Mouse (Mus musculus) midbrain, embryonic 15.5 days (tissue): Measurements from ENCODE around the gene Ube2s. TPM values are rescaled to one million over a fixed set of nuclear protein-coding genes. Genes with fewer than 3 reads are reported as not detected.
A peak's percentile ranks its signal among the peaks of the same experiment; 100 is the strongest.

Source experiments
- ATAC-seq: fragments of 200-750 bp; cut with Nextera tagmentation; replicated peaks from 2 replicates; pipeline ENCODE4 v1.8.0; 2017; ENCODE audit warnings: moderate TSS enrichment
- H3K27ac ChIP-seq: fragments of 300-500 bp; sonication (generic); 2 replicates; pipeline ENCODE4 v1.5.1; 2015; ENCODE audit warnings: mild to moderate bottlenecking, inconsistent platforms
- H3K27me3 ChIP-seq: fragments of 300-500 bp; sonication (generic); replicated peaks from 2 replicates; pipeline ENCODE4 v1.6.1; 2015; ENCODE audit warnings: inconsistent platforms
- H3K36me3 ChIP-seq: fragments of 300-500 bp; sonication (generic); replicated peaks from 2 replicates; pipeline ENCODE4 v1.6.1; 2015; ENCODE audit warnings: inconsistent platforms
- H3K4me1 ChIP-seq: fragments of 300-500 bp; sonication (generic); 2 replicates; pipeline ENCODE4 v1.6.1; 2015; ENCODE audit warnings: inconsistent platforms
- H3K4me2 ChIP-seq: fragments of 300-500 bp; sonication (generic); 2 replicates; pipeline ENCODE4 v1.6.1; 2015; ENCODE audit warnings: inconsistent platforms, mild to moderate bottlenecking, moderate library complexity
- H3K4me3 ChIP-seq: fragments of 300-500 bp; sonication (generic); 2 replicates; pipeline ENCODE4 v1.5.1; 2015; ENCODE audit warnings: mild to moderate bottlenecking, inconsistent platforms
- H3K9ac ChIP-seq: fragments of 300-500 bp; sonication (generic); 2 replicates; pipeline ENCODE4 v1.6.1; 2015; ENCODE audit warnings: mild to moderate bottlenecking, inconsistent platforms
- H3K9me3 ChIP-seq: fragments of 300-500 bp; sonication (generic); 2 replicates; pipeline ENCODE4 v1.6.1; 2016; ENCODE audit warnings: inconsistent platforms
- WGBS: fragments of 180-500 bp; shearing (Covaris S2); methylation state at CpG from one replicate; pipeline ENCODE4 v1.1.7; 2015; ENCODE audit warnings: mixed read lengths; 5-methylcytosine and 5-hydroxymethylcytosine counted together
- polyA plus RNA-seq: library from polyadenylated mRNA; unstranded; fragments of >200 nt; fragmentation: Nextera tagmentation; extraction: Ambion mirVana; gene quantifications from 2 replicates; pipeline ENCODE4 v1.2.1, GENCODE M21; 2015

The Ube2s gene
- polyA plus RNA-seq, 1 experiment from 2014 or later, result 265 TPM

DNA sequence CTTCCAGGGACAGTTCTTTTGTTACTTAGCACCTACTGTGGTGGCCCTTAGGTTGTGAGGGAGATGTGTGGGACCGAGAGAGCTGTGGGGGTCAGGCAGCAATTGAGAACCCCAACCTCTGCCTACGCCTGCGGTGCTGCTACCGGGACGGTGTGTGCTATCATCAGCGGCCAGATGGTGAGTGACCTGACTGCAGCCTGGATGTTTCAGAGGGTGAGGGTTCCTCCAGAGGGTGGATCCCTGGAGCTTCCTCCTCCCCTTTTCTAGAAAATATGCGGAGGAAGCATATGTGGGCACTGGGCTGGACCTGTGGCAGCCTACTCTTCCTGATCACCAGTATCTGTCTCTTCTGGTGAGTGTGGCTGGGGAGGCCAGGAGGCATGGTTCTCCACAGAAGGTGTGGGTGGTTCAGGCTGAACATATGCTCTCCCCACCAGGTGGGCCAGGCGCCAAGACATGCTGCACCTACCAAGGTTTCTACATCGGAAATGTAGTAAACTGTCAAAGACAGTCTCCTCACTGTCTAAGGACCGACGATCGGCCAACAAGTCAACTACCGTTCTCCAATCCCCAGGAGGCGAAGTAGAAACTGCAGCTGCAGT is 28.6 kb downstream of the Ube2s start:
- Histone ChIP-seq H3K9me3 (no peaks in the 10 kb centered on the region), H3K9ac (no peak overlapping the region), H3K27me3 (peaks cover 14% of the 10 kb centered on the region; the same call in 1 of the 2 replicates), H3K36me3 (no peaks in the 10 kb centered on the region), H3K4me2 (no peak overlapping the region), H3K4me1 (peaks cover 5% of the 10 kb centered on the region), H3K27ac (no peak overlapping the region), H3K4me3 (no peak overlapping the region)
- 86% methylated on average over 14 of the region's 14 CpGs for WGBS
- no peak for ATAC-seq

- Histone ChIP-seq H3K27me3 (peaks cover 24% of the 10 kb centered on the region), H3K4me1 (no peaks in the 10 kb centered on the region), H3K27ac (no peak within 1 kb of the TSS), H3K4me2 (no peak within 1 kb of the TSS), H3K9me3 (no peaks in the 10 kb centered on the region), H3K36me3 (no peaks in the 10 kb centered on the region), H3K4me3 (no peak within 1 kb of the TSS), H3K9ac (no peak within 1 kb of the TSS)
- WGBS, result 71% methylated on average over 2 of the region's 2 CpGs
- ATAC-seq, result no peak
These were observed 29.6 kb downstream of the Ube2s start, which contains the start of the genes Il11 and Tmem190 for GRCm38 (mm10) chr7:4782759-4783158. TSS of gene Il11 (minus strand) at chr7:4782859. TSS of gene Tmem190 (plus strand) at chr7:4782937.

- H3K4me3 ChIP-seq, result no peak overlapping the region
- H3K4me1 ChIP-seq, result peaks cover 5% of the 10 kb centered on the region; the same call in 1 of the 2 replicates
- no peaks in the 10 kb centered on the region for H3K36me3 ChIP-seq
- H3K27ac ChIP-seq, result no peak overlapping the region
- H3K27me3 ChIP-seq, result peaks cover 28% of the 10 kb centered on the region
- 58% methylated on average over 3 of the region's 3 CpGs for WGBS
- H3K4me2 ChIP-seq, result no peak overlapping the region
- no peak for ATAC-seq
- H3K9me3 ChIP-seq, result no peaks in the 10 kb centered on the region
- H3K9ac ChIP-seq, result no peak overlapping the region
These were observed 30.3 kb downstream of the Ube2s start for GRCm38 (mm10) chr7:4782130-4782529.

GRCm38 (mm10) chr7:4779921-4780320 is 32.5 kb downstream of the Ube2s start:
- no peaks in the 10 kb centered on the region for H3K9me3 ChIP-seq
- 33% methylated on average over 5 of the region's 5 CpGs for WGBS
- H3K27me3 ChIP-seq, result peaks cover 47% of the 10 kb centered on the region
- no peak overlapping the region for H3K27ac ChIP-seq
- no peak overlapping the region for H3K9ac ChIP-seq
- no peak for ATAC-seq
- no peaks in the 10 kb centered on the region for H3K36me3 ChIP-seq
- H3K4me2 ChIP-seq, result no peak overlapping the region
- peaks cover 10% of the 10 kb centered on the region; the same call in 1 of the 2 replicates for H3K4me1 ChIP-seq
- no peak overlapping the region for H3K4me3 ChIP-seq

GRCm38 (mm10) chr7:4777851-4778637 is 34.3 kb downstream of the Ube2s start:
- Histone ChIP-seq H3K4me1 (peaks cover 10% of the 10 kb centered on the region; the same call in 1 of the 2 replicates), H3K27ac (no peak overlapping the region), H3K4me3 (no peak overlapping the region), H3K36me3 (no peaks in the 10 kb centered on the region), H3K4me2 (no peak overlapping the region), H3K9me3 (no peaks in the 10 kb centered on the region), H3K9ac (no peak overlapping the region), H3K27me3 (peaks cover 47% of the 10 kb centered on the region)
- 1% methylated on average over 15 of the region's 20 CpGs for WGBS
- no peak for ATAC-seq

- peak; percentile 74 for ATAC-seq
- H3K27me3 ChIP-seq, result peaks cover 47% of the 10 kb centered on the region
- WGBS, result under 1% methylated on average over 35 of the region's 56 CpGs
- H3K4me1 ChIP-seq, result peaks cover 10% of the 10 kb centered on the region; the same call in 1 of the 2 replicates
- no peaks in the 10 kb centered on the region for H3K36me3 ChIP-seq
- H3K4me2 ChIP-seq, result peak overlapping the region; percentile 54
- peak overlapping the region; percentile 37 for H3K4me3 ChIP-seq
- no peaks in the 10 kb centered on the region for H3K9me3 ChIP-seq
- H3K27ac ChIP-seq, result no peak overlapping the region
- H3K9ac ChIP-seq, result peak overlapping the region; percentile 39
These were observed 35.2 kb downstream of the Ube2s start for GRCm38 (mm10) chr7:4776861-4777830.

DNA sequence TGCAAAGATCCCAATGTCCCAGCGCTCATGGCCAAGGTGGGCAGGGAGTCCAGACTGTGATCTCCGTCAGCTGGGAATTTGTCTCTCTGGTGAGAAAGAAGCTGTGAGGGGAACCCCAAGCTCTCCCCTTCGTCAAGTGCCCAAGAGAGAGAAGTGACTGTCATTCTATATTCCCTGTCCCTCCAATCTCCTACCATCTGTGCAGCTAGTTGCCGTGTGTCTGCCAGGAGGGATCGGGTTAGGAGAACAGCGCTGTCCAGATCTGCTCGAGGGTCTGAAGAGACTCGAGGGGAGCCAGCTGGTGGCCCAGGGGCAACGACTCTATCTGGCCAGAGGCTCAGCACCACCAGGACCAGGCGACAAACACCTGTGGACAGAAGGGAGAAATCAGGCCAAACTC is 36.3 kb downstream of the Ube2s start:
- H3K4me1 ChIP-seq, result peaks cover 10% of the 10 kb centered on the region; the same call in 1 of the 2 replicates
- H3K27me3 ChIP-seq, result peaks cover 47% of the 10 kb centered on the region
- no peak overlapping the region for H3K9ac ChIP-seq
- no peak overlapping the region for H3K4me3 ChIP-seq
- ATAC-seq, result no peak
- no peak overlapping the region for H3K27ac ChIP-seq
- H3K4me2 ChIP-seq, result no peak overlapping the region
- no peaks in the 10 kb centered on the region for H3K9me3 ChIP-seq
- WGBS, result 55% methylated on average over 10 of the region's 10 CpGs
- no peaks in the 10 kb centered on the region for H3K36me3 ChIP-seq

- H3K36me3 ChIP-seq, result no peaks in the 10 kb centered on the region
- no peaks in the 10 kb centered on the region for H3K9me3 ChIP-seq
- no peak within 1 kb of the TSS for H3K4me3 ChIP-seq
- WGBS, result 67% methylated on average over 5 of the region's 5 CpGs
- ATAC-seq, result no peak
- H3K4me2 ChIP-seq, result no peak within 1 kb of the TSS
- no peak within 1 kb of the TSS for H3K9ac ChIP-seq
- no peaks in the 10 kb centered on the region for H3K4me1 ChIP-seq
- peaks cover 10% of the 10 kb centered on the region for H3K27me3 ChIP-seq
- no peak within 1 kb of the TSS for H3K27ac ChIP-seq
These were observed 41.2 kb downstream of the Ube2s start, which contains the start of gene Fam71e2 for GRCm38 (mm10) chr7:4771202-4771601. TSS of gene Fam71e2 (minus strand) at chr7:4771302.

- H3K9ac ChIP-seq, result no peak overlapping the region
- no peak for ATAC-seq
- H3K27ac ChIP-seq, result no peak overlapping the region
- 19% methylated on average over 4 of the region's 4 CpGs for WGBS
- H3K4me1 ChIP-seq, result no peaks in the 10 kb centered on the region
- H3K27me3 ChIP-seq, result no peaks in the 10 kb centered on the region
- H3K4me3 ChIP-seq, result no peak overlapping the region
- no peaks in the 10 kb centered on the region for H3K36me3 ChIP-seq
- no peak overlapping the region for H3K4me2 ChIP-seq
- H3K9me3 ChIP-seq, result no peaks in the 10 kb centered on the region
These were observed 47.3 kb downstream of the Ube2s start for GRCm38 (mm10) chr7:4764946-4765710.

- H3K27ac ChIP-seq, result no peak overlapping the region
- no peaks in the 10 kb centered on the region for H3K9me3 ChIP-seq
- H3K9ac ChIP-seq, result no peak overlapping the region
- 46% methylated on average over 1 of the region's 1 CpGs for WGBS
- H3K4me2 ChIP-seq, result no peak overlapping the region
- ATAC-seq, result no peak
- no peaks in the 10 kb centered on the region for H3K36me3 ChIP-seq
- no peaks in the 10 kb centered on the region for H3K4me1 ChIP-seq
- no peaks in the 10 kb centered on the region for H3K27me3 ChIP-seq
- no peak overlapping the region for H3K4me3 ChIP-seq
These were observed 52.7 kb downstream of the Ube2s start for GRCm38 (mm10) chr7:4759670-4760069.

DNA sequence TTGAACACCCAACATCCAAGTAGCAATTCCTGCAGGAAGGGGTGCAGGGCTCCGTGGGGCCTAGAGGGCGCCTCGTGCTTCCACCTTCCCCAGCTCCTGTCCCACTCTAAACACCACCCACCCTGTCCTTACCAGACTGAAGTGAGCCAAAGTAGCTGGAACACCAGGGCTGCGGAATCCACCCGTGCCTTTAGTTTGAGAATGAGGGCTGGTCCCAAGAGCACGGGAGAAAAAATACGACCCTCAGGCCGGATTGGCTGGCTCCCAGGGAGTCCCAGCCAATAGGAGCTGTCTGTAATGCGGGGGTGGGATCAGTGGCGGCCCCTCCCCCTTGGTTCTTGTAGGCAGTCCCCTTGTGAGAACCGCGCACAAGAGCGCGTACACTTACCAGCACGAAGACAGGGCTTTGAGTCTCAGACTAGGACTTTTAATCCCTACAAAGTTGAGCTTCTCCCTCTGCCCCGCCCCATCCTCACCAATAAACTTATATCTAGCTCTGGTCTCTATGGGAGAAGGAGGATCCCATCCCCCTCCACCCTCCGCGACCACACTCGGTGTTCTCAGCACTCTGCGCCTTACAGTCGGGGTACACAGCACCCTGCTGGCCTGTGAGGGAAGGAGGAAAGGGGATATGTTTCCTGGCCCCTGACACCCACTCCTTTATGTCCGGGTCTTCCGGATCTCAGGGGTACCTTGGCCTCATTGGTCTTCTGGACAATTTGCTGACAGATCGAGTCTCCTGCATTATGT is 59.4 kb downstream of the Ube2s start, which contains the start of gene Cox6b2:
TSS of gene Cox6b2 (minus strand) at position 274 of the 750 bp plus-strand sequence.
- H3K27me3 ChIP-seq, result no peaks in the 10 kb centered on the region
- H3K4me2 ChIP-seq, result peak within 1 kb of the TSS; percentile 56
- H3K9ac ChIP-seq, result peak within 1 kb of the TSS; percentile 12; the same call in 1 of the 2 replicates
- no peaks in the 10 kb centered on the region for H3K36me3 ChIP-seq
- H3K27ac ChIP-seq, result no peak within 1 kb of the TSS
- peaks cover 18% of the 10 kb centered on the region for H3K4me1 ChIP-seq
- ATAC-seq, result peak; percentile 93
- no peaks in the 10 kb centered on the region for H3K9me3 ChIP-seq
- 3% methylated on average over 24 of the region's 24 CpGs for WGBS
- H3K4me3 ChIP-seq, result peak within 1 kb of the TSS; percentile 37
